Mouse (Mus musculus): ENCODE measurements around the gene Rab3ip. TPM values are rescaled to one million over a fixed set of nuclear protein-coding genes. Genes with fewer than 3 reads are reported as not detected.

The Rab3ip gene
- total RNA-seq, 2 experiments from 2014 or later, result 64.3 to 70.9 TPM

GRCm38 (mm10) chr10:116962152-116962551, 11.6 kb upstream of the Rab3ip start:
- DNase-seq (ENCODE audit: low spot score in 2 of 2), result no peak

DNA sequence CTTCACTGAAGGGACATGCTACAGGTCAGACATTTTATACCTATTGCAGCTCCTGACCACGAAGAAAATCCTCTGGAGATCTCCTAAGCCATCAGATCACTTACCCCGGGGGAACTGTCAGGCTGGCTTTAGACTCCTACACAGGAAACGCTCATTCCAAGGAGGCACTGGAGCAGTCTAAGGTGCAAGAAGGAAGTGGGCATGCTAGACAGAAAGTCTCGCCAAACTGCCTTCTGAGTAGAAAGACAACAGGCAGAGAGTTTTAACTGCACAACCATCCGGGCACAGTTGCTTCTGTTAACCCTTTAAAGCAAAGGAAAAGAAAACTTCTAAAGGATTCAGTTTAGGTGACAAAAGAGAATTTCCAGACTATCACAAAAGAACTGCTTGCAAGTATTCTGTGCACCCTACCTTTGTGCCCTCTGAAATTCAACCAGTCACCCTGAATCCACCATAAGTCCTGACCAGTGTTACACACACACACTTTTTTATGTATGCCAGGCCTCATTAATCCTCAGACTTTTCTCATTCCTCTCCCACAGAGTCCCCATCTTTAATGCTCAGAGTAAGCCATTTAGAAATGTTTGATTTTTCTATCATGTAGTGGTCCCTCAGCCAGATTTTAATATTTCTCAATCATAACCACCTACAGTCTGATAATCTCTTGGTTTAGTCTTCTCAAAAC, 7.4 kb upstream of the Rab3ip start:
- DNase-seq (ENCODE audit: low spot score in 2 of 2), result no peak

GRCm38 (mm10) chr10:116956483-116957158, 6.1 kb upstream of the Rab3ip start:
- no peak for DNase-seq (ENCODE audit: low spot score in 2 of 2)

GRCm38 (mm10) chr10:116955191-116955590, 4.6 kb upstream of the Rab3ip start:
- DNase-seq (ENCODE audit: low spot score in 2 of 2), result no peak

GRCm38 (mm10) chr10:116950886-116951285, 317 bp upstream of the Rab3ip start:
- DNase-seq (ENCODE audit: low spot score in 2 of 2), result no peak

GRCm38 (mm10) chr10:116949111-116950008, 1.2 kb downstream of the Rab3ip start:
- peak in 1 of 2 experiments; percentile 28 for DNase-seq (ENCODE audit: low spot score in 2 of 2)

DNA sequence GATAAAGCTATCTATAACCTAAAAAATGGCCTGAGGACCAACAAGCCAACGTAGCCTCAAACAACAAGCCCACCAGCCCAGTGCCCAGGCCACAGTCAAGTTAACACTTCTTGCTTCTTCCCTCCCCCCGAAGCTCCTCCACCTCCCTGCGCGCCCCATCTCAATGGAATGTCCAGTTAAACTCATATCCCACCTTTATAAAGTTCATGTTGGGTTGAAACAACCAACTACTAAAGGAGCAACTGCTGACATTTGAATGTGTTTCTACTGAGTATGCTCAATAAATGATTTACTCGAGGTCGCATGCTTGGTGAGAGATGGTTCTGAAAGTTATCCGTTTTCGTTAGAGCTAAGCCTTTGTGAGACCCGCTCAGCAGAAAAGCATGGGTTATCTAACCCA, 2.2 kb downstream of the Rab3ip start:
- no peak for DNase-seq (ENCODE audit: low spot score in 2 of 2)

DNA sequence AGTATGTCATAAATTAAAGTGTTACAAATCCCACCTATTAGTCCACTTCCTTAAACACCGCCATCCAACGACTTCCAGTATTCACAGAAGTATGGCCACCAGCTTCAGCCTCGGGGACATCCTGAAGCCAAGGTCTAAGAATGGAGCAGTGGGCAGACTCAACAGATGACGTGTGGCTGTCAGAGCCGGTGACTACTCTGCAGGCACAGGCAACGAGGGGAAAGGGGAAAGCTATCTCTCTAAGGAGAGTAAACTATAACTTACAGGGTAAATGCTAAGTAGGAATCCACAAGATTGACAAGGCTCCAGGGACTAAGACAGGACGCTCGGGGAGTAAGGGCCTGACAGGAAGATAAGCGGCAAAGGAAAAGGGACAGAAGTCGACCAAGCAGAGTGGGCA, 5.6 kb downstream of the Rab3ip start:
- DNase-seq (ENCODE audit: low spot score in 2 of 2), result no peak

GRCm38 (mm10) chr10:116944144-116944543, 6.4 kb downstream of the Rab3ip start:
- no peak for DNase-seq (ENCODE audit: low spot score in 2 of 2)

GRCm38 (mm10) chr10:116943025-116943424, 7.5 kb downstream of the Rab3ip start:
- no peak for DNase-seq (ENCODE audit: low spot score in 2 of 2)

GRCm38 (mm10) chr10:116935028-116935427, 15.5 kb downstream of the Rab3ip start:
- DNase-seq (ENCODE audit: low spot score in 2 of 2), result no peak

- no peak for DNase-seq (ENCODE audit: low spot score in 2 of 2)
Measured at GRCm38 (mm10) chr10:116933794-116934193, 16.8 kb downstream of the Rab3ip start.

GRCm38 (mm10) chr10:116932418-116932817, 18.2 kb downstream of the Rab3ip start:
- DNase-seq (ENCODE audit: low spot score in 2 of 2), result no peak

DNA sequence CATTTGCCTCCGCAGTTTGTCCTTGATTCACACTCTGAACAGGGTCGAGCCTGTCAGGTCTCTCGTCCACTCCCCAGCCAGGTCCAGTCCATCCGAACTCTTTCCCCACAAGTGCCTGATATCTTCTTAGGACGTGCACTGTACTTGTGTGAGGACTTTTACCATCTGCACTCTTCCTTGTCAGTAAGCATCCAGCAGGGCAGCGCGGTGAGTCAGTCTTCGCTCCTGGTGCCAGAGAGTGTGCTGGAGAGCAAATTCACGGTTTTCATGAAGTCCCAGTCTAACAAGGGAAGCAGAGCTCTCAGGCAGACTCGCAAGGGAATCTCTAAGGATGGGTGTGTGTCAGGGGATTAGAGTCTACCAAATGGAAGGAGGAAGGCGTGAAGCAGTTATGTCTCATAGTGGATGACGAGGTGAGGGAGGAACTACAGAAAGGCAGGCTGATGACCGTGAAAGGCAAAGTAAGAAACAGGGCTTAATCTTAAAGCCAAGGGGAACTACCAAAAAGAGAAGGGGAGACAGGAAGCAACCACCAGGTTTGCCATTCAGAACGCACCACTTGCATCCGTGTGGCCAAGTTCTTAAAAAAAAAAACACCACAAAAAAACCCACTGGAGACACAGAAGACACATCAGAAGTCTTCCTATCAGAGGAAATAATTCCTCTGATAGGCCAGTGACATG, 18.9 kb downstream of the Rab3ip start:
- DNase-seq (ENCODE audit: low spot score in 2 of 2), result no peak

DNA sequence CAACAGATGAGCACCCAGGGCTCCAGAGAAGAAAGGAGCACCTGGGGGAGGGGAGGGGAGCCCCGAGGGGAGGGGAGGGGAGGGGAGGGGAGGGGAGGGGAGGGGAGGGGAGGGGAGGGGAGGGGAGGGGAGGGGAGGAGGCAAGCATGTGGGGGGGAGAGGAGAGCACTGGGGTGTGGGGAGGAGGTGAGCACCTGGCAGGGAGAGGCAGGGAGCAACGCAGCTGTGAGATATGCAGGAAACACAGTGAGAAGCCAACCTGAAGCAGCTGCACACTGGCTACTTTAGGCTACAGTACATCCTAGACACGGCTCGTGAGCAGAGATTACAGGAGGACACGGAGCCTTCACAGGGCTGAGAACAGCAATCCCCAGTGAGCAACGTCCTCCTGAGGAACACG, 19.6 kb downstream of the Rab3ip start:
- DNase-seq (ENCODE audit: low spot score in 2 of 2), result no peak

- DNase-seq (ENCODE audit: low spot score in 2 of 2), result no peak
Measured at GRCm38 (mm10) chr10:116930506-116930905, 20.1 kb downstream of the Rab3ip start.

- no peak for DNase-seq (ENCODE audit: low spot score in 2 of 2)
Measured at GRCm38 (mm10) chr10:116928826-116929225, 21.7 kb downstream of the Rab3ip start.

DNA sequence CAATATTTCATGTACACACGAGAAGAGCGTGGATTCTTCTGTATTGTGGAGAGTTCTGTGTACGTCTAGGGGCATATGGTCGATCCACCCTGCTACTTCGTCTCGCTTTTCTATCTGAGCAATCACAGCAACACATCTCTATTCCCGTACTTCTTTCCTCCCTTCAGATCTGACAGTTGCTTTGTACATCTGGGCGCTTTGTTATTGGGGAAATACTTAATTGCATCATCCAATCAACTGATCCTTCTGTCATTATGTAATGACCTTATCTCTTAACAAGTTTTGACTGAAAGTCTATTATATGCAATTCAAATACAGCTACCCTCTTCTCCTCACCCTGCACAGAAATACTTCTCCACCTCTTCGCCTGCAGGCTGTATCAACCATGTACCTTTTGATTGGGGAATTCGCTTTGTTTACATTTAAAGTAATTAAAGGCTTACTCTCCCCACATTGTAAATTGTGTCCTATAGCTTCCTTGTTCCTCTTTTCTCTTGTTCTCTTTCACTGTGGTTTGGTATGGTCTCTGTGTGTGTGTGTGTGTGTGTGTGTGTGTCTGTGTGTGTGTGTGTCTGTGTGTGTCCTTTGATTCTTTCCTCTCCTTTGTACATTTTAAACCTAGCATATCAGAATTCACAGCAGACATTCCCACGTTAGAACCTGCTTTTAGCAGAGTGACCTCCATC, 24.0 kb downstream of the Rab3ip start:
- DNase-seq (ENCODE audit: low spot score in 2 of 2), result no peak

DNA sequence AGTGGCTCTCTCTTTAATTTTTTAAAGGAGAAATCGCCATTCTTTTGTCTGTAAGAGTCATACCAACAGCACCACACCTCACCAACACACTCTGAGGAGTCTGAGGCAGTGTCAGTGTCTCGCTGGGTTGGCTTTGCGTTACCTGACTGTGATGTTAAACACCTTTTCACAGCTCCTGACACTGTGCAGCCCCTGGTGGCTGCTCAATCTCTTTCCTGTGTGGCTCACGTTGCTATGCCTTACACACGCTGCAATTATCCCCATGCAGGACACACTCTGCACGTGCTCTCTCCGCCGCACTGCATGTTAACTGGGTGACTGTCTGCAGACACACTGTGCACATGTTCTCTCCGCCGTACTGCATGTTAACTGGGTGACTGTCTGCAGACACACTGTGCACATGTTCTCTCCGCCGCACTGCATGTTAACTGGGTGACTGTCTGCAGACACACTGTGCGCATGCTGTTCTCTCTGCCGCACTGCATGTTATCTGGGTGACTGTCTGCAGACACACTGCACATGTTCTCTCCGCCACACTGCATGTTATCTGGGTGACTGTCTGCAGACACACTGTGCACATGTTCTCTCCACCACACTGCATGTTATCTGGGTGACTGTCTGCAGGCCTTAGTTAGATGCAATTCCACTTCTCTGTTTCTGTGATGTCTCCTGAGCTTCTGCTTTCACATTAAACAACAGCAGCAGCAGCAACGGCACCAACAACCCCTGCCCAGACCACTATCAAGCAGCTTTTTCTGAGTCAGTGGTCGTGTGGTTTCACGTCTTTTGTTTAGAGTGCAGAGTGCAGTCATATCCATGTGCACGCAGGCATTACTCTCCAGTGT, 26.7 kb downstream of the Rab3ip start:
- no peak for DNase-seq (ENCODE audit: low spot score in 2 of 2)

- no peak for DNase-seq (ENCODE audit: low spot score in 2 of 2)
Measured at GRCm38 (mm10) chr10:116922161-116922560, 28.4 kb downstream of the Rab3ip start.
